ENCODE assay signal across 19 mouse cellular contexts in the genomic region with DNA sequence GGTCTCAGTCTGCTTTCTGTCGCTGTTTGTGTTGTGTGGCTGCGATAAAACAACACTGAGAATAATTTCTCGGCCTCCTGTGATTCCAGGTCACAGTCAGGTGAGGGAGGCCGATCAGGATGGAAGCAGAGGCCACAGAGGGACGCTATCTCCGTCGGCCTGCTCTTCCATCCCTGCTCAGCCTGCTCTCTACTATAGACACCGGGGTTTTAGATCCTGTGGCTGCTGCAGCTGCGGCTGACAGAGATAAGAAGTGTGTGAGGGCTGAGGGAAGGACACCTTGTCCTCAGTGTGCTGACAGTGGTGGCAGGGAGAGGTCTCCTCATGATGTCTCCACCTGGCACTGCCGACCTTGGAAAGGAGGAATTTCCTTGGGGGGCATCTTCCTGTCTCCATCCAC. TPM values are rescaled to one million over a fixed set of nuclear protein-coding genes. Genes with fewer than 3 reads are reported as not detected.
"Had no signal": no experiment of that assay in that cellular context is flagged by ENCODE, and none has a peak within 500 bp of the region (broad histone marks: within the 10 kb centered on the region; RNA-seq: fewer than 3 reads in every experiment).

No protein-coding gene starts in this region.

- H3K36me3 ChIP-seq: limb, embryonic 10.5 days; lung, embryonic 15.5 days; midbrain, embryonic 15.5 days; neural tube, embryonic 15.5 days had no signal

- H3K4me2 ChIP-seq: liver, embryonic 11.5 days; lung, embryonic 15.5 days; midbrain, embryonic 11.5 days; midbrain, embryonic 15.5 days; neural tube, embryonic 15.5 days had no signal

- DNase-seq: right cerebral cortex, adult 18-20 months; right cerebral cortex, postnatal 25 days had no signal

- H3K4me3 ChIP-seq: left cerebral cortex, adult 2 months; limb, embryonic 10.5 days; lung, embryonic 15.5 days; midbrain, embryonic 15.5 days; neural tube, embryonic 15.5 days had no signal

- H3K27me3 ChIP-seq: lung, embryonic 15.5 days; midbrain, embryonic 15.5 days had no signal

- ATAC-seq: intestine, embryonic 16.5 days; midbrain, embryonic 15.5 days had no signal

- H3K9ac ChIP-seq: lung, embryonic 15.5 days; midbrain, embryonic 15.5 days; neural tube, embryonic 15.5 days had no signal

- H3K9me3 ChIP-seq: limb, embryonic 10.5 days; lung, embryonic 15.5 days; midbrain, embryonic 15.5 days; neural tube, embryonic 15.5 days had no signal

- H3K27ac ChIP-seq: left cerebral cortex, adult 2 months; limb, embryonic 10.5 days; lung, embryonic 15.5 days; macrophage; midbrain, embryonic 15.5 days; neural tube, embryonic 15.5 days had no signal

RNA-seq across cellular contexts. Expression of gene Lcn4, which starts 8.0 kb away (rescaled TPM):
- total RNA-seq: layer of hippocampus, postnatal 25 days; left cerebral cortex, adult 2 months; left cerebral cortex, postnatal 14 days; monocyte, adult 5-6 weeks had no signal
- polyA plus RNA-seq: intestine, embryonic 16.5 days; kidney, embryonic 16.5 days; limb, embryonic 10.5 days; limb, embryonic 14.5 days; liver, embryonic 11.5 days; liver, embryonic 16.5 days; lung, embryonic 15.5 days; macrophage; midbrain, embryonic 11.5 days; midbrain, embryonic 15.5 days; neural tube, embryonic 15.5 days; small intestine, adult 2 months; stomach, embryonic 16.5 days had no signal

RNA-seq across cellular contexts. Expression of gene Fam69b, which starts 34.9 kb away (rescaled TPM):
- total RNA-seq: monocyte, adult 5-6 weeks had no signal
- polyA plus RNA-seq: macrophage had no signal
